Mouse (Mus musculus) megakaryocyte, adult 5-6 weeks (primary cell): ENCODE data around the gene Vcp. TPM values are rescaled to one million over a fixed set of nuclear protein-coding genes. Genes with fewer than 3 reads are reported as not detected.
A peak's percentile ranks its signal among the peaks of the same experiment; 100 is the strongest.
"Not testable (repeated sequence)": the region's sequence is repeated elsewhere in the genome, so short reads cannot be mapped to it uniquely, and the experiment has no call there.

ENCODE experiments used
- ATAC-seq: 2 replicates; pipeline ENCODE4 v1.8.0; 2016; ENCODE audit warnings: mild to moderate bottlenecking, inconsistent platforms; ENCODE audit not compliant: poor library complexity, severe bottlenecking
- total RNA-seq, 2 experiments: library from RNA; stranded (forward) in 1 of 2; stranded (reverse) in 1 of 2; fragments of 153-499, 151-499 nt in 1 of 2; fragments of 221-1000, 200-1000 nt in 1 of 2; gene quantifications; 2 replicates each; pipeline versions ENCODE4 v1.2.3 to v1.2.4; 2015 to 2017

The Vcp gene
- total RNA-seq, 2 experiments from 2014 or later, result 86.4 to 165 TPM

DNA sequence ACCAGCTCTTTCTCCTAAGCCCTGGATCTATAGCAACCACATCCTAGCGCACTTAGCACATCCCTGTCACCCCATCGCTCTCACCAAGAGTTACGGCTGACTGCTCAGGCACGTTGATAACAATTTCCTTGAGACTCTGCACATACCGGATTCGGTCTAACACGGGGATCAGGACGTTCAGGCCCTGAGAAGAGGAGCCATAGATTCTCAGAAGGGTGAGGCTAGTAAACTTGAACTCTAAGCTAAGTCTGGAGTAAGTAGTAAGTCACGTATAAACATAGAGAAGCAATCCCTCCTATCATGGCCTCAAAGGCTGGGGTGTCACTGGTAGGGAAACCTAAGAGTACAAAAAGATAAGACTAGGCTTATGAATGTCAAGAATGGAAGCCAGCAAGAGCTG is 30.0 kb upstream of the Vcp start:
- ATAC-seq, result no peak

DNA sequence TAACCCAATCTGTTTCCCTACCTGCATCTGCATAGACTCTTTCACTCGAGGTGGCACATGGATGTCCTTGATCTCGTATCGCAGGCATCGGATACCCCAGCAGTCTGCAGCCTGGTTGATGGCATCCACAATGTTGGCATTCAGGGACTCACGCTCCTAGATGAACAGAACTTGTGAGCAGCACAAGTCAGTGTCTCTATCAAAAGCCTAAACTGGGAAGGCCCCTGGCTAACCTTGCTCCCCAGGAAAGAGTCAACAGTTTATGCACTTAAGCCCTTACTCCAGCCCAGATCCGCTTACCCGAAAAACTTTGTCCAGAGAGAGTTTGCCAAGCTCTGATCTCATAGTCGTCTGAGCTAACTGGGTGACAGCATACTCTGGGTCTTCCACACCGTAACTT is 29.4 kb upstream of the Vcp start:
- ATAC-seq, result no peak

DNA sequence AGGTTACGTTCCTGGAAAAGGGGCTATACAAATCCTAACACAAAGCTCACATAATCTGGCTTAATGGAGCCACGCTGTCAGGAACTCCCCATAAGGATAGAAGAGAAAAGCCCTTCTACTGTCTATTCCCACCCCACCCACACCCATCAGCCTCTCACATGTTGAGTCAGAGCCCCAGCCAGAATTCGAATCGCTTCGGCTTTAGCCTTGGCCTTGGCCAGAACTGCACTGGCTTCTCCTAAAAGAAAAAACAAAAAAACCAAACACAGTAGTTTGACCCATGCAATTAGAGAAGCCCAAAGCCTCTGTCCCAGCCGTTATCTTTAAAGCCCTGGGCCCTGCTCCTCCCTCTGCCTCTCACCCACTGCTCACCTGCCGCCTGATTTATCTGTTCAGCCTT is 28.8 kb upstream of the Vcp start:
- no peak for ATAC-seq

DNA sequence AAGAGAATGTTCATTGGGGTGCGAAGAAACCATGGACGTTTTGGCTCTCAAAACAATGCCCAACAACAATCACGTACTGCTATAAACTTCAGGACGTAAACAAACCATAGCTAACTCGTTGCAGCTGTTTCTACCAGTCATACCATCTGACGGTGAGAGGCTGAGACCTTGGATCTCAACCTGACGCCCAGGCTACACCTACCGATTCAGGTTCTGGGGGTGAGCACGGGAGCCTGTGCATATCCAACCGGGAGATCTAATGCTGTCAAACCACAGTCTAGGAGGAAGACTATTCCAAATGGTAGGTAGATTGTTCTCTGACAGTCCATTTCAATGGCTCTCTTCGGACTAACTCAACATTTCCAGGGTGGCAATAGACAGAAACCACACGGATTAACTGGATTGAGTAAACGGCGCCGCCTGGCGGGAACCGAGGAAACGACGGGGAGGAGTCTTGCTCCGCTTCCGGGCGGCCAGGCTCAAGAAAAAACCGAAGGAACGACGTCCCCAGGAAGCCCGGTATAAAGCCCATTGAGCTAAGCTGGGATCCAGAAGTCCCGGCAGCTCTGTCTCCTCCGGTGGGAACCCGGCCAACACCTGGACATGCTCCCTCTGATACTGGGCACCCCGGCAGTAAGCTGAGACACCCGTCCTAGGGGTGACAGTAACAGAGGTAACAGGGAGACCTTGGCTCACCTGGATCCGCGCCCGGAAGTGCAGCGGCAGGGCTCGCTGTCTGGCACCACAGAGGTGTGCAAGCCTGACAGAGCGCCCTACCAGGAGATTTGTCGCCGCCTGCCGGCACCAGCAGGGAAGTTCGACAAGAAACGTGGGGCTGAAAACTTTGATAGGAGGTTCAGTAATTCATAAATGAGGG is 25.0 kb upstream of the Vcp start, which contains the start of gene Pigo:
Gene Pigo, minus strand, starts transcription at position 736 of the 877 bp plus-strand sequence.
- ATAC-seq, result peak; percentile 96

DNA sequence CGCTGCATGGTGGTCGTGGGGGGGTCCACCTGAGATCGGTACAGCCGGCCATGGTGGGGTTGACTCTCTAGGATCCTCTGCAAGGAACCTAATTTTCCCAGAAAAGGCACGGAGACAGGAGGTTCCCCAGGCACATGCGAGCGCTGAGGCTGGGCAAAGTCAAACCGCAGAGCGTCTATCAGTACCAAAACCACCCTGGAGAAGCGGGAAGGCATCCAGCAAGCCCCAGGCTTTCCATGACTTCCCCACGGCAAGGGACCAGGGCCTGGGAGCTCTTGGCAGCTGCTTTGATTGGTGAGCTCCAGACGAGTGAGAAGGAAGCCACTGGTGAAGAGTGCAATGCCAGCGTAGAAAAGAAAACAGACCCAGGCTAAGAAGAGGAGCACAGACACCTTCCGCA is 24.4 kb upstream of the Vcp start:
- ATAC-seq, result no peak

DNA sequence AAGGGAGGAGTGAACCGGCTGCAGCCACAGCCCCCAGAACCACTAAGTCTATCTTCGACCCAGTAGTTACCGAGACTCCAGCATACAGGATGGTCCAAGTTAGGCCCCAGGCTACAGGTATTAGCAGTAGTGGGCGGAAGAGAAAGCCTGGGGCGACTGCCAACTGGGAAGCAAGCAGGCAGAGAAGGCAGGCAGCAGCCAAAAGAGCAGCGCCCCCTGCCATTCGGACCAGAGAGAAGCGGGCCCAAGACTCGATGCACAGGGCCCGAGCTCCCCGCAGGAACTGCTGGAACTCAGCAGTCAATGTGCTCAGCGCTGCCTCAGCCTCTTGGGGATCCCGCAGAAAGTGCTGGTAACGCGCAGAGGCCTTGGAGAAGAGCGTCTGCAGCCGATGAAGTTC is 21.0 kb upstream of the Vcp start:
- ATAC-seq, result no peak

DNA sequence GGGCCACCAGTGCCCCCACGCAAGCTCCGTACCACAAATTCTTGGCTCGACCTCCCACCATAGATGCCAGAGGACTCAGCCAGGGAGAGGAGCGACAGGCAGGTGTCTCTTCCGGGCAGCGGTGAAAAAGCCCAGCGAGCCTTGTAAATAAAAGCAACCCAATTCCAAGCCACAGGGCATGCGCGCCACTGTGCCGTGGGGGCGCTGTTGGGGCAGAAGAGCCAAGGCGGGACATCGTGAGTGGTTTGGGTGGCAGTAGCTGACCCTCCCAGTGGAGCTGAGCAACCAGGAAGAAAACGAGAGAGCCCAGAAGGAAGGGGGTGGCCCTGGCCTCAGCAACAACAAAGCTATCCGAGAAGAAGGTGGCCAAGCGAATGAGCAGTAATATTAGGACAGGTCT is 20.6 kb upstream of the Vcp start:
- no peak for ATAC-seq

DNA sequence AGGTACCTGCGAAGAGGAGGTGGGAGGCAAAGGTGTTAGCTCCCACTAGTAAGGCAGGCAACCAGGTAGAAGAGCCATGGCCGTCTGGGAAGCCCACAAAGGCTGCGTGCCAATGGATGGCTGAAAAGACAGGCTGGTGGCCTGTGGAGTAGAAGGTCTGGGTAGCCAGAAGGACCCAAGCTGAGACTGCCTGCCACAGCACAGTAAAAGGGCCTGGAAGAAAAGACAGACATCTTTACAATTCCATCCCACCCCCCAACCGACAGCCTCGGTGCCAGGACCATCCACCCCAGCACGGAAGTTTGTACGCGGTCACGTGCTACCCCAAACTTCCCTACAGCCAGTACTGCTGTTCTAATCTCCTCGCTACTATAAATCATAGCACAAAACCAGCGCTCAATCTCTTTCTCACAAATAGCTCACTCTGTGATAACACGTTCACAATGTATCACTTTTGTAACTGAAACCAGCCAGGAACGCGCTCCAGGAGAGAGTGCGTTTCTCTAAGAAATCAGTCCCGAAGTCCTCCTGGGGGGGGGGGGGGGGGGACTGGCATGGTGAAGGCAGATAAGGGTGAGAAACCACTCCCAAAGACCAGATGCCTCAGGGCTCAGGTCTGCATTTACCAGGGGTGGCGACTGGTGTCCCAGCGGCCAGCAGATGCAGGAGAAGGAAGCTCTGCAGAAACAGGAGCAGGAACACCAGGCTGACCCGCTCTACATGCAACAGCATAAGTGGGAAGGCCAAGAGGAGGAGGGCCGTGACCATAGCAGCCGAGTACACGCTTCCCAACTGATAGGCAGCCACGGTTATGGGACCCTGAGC is 19.5 kb upstream of the Vcp start:
- no peak for ATAC-seq

DNA sequence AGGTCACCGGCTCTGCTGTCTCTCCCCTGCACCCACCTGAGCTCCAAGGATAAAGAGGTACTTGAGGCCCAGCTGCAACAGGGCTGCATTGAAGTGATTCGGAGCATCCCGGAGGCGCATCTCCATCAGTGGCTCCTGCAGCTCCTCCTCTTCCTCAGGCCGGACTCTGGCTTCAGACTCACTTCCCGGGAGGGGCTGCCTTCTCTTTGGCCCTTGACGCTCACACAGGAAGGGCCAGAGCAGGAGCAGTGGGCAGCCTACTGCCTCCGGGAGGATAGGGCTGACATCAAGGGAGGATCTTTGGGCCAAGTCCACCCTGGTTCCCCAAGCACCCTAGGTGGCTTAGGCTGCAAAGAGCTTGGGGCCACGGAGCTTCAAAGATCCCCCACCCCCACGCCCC is 18.9 kb upstream of the Vcp start:
- ATAC-seq, result no peak

DNA sequence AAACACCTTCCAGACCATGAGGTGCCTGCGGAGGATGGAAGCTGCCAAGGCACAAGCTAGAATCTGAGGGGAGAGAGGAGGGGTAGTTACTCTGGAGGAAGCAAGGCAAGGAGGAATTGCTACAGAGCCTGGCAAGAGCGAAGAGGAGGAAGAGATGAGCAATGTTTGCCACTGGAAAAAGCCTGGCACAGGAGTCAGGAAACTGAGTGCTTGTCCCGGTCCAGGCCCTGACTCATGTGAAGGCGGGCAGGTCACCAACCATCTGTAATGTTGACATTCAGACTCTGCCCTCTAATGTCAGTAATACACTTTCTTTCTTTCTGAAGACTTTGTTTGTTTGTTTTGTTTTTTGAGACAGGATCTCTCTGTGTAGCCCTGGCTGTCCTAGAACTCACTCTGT is 17.8 kb upstream of the Vcp start:
- ATAC-seq, result no peak

DNA sequence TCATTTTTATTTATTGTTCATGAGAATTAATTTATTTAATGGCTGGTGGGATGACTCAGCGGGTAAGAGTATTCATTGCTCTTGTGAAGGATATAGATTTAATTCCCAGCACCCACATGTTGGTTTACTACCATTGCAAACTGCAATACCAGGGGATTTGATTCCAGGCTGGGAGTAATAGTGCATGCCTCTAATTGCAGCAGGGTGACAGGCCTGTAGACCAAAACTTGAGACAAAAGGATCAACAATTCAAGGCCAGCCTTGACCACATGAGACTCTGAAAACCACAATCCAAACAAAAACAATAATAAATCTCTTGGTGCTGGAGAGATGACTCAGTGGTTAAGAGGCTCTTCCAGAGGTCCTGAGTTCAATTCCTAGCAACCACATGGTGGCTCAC is 11.8 kb upstream of the Vcp start:
- ATAC-seq, result no peak

DNA sequence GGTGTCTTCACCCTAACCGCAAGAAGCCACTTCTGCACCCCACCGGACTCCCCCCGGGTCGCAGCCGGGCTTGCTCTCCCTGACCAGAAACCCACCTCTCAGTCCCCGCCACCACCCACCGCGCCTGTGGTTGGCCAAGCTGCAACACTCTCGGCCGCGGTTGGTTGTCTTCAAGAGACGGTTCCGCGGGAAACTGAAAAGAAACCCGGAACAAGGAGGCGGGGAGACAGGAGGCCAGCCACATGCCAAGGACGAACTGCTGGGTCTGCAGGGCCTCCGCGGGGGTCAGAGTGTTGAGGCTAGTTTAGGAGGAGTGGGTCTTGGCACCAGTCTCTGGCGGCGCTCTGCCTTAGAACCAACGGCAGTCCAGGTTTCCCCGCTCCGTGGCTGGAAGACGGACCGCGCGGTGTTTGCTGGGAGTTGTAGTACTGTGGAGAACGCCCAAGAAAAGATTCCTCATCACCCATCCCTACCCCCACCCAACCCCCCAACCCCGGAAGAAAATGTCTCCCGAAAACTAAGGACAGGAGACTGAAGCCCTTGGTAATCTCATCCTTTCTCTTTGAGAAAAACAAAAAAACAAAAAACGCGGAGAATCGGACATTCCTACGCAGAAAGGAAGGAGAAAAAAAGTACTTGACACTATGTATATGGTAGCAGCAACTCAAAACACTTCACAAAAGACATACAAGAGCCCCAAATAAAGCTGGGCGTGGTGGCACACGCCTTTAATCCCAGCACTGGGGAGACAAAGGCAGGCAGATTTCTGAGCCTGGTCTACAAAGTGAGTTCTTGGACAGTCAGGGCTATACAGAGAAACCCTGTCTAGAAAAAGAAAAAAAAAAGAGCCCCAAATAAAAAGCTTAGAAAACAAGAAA is 10.1 kb upstream of the Vcp start, which contains the start of gene Fancg:
Gene Fancg, minus strand, starts transcription at position 346 of the 878 bp plus-strand sequence.
- ATAC-seq, result peak; percentile 96

DNA sequence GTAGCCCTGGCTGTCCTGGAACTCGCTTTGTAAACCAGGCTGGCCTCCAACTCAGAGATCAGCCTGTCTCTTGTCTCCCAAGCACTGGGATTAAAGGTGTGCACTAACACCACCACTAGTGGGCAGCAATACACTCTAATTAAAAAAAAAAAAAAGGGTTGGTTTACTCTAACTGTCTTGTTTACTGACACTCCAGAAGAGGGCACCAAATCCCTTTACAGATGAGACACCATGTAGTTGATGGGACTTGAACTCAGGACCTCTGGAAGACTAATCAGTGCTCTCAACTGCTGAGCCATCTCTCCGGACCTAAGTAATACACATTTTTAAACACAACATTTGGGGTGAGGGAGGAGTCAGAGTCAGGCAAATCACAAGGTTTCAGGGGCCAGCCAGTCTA is 5.5 kb upstream of the Vcp start:
- peak; percentile 63 for ATAC-seq

DNA sequence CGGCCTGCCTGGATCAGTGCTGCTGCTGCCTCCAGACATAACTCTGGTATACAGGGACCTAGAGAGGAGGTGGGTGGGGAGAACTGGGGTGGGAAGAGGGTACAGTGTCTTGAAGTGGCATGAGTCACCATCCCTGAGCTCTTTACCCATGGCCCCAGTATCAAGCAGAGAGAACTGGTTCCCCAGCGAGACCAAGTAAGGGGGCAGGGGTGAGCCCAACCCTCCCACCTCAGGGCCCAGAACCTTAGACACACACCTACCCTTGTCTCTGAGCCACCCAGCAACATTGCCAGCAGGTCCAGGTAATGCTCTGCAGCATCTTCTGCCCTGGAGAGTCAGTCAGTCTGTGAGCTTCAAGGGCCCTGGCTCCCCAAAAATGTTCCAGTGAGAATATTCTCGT is 4.6 kb upstream of the Vcp start:
- ATAC-seq, result no peak

DNA sequence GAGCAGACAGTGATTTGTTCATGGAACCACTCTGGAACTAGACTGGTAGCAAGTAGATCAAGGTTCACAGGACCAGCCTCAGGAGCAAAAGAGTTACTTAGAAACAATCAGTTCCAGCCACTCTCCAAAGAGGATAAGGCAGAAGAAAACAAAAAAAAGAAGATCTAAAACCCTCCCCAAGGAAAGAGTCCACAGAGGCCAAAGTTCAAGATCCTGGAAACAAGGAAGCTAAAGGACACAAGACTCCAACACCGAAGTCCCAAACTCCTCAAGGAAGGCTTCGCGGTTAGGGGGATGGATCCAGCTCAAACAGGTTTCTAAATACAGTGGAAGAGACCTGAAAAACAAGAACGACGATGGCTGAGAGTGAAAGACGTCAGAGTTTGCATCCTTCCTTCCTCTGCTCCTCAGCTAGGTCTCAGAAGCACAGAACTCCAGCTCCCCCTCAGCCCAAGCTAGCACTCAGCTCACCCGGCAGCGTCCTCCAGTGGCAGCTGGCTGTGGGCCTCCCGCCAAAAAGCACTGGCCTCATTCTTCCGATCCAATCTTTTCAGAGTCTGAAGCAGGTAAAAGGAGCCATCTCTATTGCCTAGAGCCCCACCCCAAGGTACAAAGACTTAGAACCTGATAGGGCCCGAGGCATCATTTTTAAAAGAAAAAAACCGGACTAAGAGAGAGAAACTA is 2.6 kb upstream of the Vcp start:
- no peak for ATAC-seq

DNA sequence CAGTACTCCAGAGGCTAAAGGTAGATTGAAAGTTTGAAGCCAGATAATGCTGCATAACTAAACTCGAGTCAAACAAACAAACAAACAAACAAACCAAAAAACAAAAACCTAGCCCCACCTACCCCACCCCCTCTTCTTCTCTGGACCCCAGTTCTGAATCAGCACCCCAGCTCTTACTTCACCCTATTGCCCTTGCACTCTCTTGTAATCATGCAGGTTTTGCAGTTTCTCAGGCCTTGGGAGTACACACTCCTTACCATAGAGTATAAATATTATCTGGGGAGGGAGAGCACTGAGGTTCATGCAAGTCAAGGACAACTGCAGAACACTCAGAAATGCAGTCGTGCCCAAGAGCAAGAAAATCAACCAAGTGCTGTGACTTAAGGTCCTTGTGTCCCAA is 965 bp upstream of the Vcp start:
- no peak for ATAC-seq

DNA sequence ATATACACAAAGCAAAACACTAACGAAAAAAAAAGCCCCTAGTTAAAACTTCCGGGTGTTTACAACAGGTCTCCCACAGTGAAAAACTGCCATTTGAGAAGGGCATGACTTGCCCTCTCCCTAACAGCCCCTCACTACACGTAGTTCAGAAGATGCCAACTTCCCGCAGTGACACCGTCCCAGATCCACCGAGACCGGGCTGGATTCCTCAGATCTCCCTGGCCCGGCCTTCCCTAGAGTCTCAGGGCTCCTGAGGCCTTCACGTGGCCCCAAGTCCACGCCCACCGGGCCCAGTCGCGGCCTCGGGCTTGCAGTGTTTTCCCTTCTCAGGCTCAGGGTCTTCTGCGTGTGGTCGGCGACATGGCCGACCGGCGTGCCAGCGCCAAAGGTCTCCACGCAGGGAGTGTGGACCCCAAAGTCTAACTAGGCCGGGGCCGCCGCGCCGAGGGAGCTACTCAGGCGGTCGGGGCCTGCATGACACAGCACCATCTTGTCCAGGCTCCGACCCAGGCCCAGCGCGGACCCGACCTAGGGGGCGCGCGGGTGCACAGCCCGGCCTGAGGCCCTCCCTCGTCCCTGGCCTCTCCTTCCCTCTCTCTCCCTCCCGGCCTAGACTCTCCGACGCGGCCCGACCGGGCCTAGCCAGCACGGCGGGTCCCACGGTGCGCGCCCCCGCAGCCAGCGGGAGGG is 711 bp downstream of the Vcp start:
- peak; percentile 54 for ATAC-seq

DNA sequence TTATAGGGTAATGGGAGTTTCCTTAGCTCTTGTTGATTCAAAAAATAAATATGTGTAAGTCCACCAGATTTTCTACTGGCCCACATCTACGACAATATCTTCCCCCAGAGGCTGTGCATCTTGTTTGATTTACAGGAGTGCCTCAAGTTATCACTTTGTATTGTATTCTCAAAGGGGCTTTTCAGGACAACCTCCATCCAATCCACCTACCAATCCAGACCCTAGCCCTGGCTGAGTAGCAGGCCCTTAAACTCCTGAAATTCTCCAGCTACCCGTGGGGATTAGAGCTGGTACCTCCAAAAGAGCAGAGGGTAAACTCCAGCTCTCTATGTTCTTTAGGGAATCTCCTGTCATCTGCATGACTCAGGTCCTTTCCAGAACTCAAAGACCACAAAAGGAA is 2.3 kb downstream of the Vcp start:
- ATAC-seq, result no peak

DNA sequence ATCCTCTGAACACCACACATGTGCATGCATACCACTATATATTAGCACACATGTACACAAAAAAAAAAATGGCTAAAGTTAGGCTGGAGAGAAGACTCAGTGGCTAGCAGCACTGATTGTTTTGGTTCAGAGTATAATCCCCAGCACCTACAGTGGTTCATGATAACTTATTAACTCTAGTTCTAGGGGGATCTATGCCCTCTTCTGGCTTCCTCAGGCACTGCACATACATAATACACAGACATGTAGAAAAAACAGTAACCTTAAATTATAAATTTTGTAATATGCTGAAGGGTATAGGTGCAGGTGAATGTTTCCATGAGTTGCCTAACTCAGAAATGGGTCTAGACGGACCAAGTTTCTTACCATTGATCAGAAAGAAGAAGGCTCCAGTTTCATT is 12.0 kb downstream of the Vcp start:
- ATAC-seq, result no peak

DNA sequence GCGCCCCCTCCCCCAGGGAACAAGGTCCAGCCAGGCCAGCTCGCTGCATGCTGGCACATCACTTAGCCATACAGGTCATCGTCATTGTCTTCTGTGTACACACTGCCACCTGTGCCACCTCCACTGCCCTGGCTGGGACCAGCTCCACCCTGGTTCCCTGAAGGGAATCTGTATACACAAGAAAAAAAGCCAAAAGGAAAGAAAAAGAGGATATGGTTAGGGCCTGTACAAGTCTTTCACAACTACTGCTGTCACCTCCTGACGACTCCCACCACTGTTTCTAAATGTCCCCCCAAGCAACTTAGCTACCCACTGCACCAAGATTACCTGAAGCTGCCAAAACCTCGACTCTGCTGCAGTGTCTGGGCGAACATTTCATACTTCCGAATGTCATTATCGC is 19.8 kb downstream of the Vcp start:
- not testable (repeated sequence) for ATAC-seq
